Mouse (Mus musculus) lung, adult 2 months (tissue): ENCODE results near the gene Capn8.

ENCODE experiments used
- CTCF ChIP-seq: fragments of 200-500 bp; IDR thresholded peaks from 2 replicates; pipeline ENCODE4 v1.5.1; 2011; ENCODE audit warnings: mild to moderate bottlenecking, low read length, control low read depth; ENCODE audit not compliant: insufficient read depth
- POLR2A ChIP-seq: fragments of 200-500 bp; IDR thresholded peaks from 2 replicates; pipeline ENCODE4 v1.6.1; 2011; ENCODE audit warnings: low read depth, mild to moderate bottlenecking, control low read depth, low read length, borderline replicate concordance; ENCODE audit errors: extremely low read depth

DNA sequence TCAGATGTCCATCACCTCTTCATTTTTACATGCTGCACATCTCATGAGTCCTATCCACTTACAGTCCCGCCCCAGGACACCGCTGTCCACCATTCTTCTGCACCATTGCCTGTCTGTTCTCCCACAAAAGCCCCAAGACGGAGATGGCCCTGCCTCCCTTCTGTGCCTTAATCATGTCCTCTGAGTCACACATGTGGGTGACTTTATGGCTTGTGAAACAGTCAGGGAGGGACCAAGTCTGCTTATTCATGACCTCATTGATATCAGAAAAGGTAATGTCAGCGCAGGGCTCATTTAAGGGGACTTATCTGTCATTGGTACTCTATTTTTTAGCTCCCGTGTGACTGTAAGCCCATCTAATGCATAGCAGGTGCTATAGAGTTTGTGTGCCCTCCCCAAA, 74.6 kb downstream of the Capn8 start:
- TF ChIP-seq CTCF (no peak), POLR2A (no peak)
